Mouse (Mus musculus): ENCODE results near the gene Igdcc3.

The Igdcc3 gene

DNA sequence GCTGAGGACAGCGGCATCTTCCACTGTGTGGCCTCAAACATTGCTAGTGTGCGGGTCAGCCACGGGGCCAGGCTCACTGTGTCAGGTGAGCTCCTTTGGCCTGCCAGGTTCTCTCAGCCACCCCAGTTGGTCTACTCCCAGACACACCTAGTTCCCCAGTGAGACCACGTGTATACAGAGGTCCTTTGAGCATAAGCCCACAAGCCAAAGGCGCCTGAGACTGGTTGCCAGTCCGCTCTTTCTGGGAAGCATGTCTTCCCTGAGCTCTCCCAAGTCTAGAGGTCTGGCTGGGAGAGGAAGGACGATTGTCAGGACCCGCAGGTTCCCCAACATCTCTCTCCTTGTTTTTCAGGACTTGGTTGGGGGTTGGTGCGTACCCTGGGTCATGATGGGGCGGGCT lies 36.9 kb downstream of the Igdcc3 start:
- DNase-seq (ENCODE audit: low read depth) = no peak

DNA sequence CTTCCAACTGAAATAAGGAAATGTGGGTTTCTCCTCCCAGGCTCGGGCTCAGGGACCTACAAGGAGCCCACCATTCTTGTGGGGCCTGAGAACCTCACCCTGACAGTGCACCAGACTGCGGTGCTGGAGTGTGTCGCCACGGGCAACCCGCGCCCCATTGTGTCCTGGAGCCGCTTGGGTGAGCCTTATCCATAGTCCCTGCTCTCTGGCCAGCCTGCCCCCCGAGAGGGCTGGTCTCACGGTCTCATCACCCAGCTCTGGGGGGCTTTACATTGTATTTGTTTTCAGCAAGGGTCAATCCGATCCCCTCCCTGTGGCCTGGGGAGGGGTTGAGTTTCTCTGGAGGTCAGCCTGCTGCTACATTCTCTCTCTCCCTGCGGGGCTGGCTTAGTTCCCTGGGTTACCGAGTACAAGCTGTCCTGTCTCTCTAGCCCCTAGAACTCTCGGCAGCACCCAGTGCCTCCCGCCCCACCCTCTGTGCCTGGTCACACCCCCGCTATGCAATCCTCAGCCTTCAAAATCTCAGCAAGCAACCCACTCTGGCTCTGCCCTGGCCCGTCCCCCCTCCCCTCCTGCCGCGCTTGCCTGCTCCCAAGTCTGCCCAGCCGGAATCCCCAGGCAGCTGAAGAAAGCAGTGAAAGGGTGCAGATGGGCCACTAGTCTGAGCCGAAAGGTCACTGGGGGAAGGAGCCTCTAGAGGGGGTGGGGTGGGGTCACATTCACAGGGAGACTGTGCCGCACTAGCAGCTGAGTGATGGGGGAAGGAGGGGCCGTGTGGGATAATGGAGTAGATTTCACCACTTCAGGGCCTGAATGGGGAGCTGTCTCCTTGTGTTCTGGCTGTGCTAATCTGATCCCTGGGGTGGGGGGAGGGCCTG lies 37.6 kb downstream of the Igdcc3 start:
- no peak for DNase-seq (ENCODE audit: low read depth)

DNA sequence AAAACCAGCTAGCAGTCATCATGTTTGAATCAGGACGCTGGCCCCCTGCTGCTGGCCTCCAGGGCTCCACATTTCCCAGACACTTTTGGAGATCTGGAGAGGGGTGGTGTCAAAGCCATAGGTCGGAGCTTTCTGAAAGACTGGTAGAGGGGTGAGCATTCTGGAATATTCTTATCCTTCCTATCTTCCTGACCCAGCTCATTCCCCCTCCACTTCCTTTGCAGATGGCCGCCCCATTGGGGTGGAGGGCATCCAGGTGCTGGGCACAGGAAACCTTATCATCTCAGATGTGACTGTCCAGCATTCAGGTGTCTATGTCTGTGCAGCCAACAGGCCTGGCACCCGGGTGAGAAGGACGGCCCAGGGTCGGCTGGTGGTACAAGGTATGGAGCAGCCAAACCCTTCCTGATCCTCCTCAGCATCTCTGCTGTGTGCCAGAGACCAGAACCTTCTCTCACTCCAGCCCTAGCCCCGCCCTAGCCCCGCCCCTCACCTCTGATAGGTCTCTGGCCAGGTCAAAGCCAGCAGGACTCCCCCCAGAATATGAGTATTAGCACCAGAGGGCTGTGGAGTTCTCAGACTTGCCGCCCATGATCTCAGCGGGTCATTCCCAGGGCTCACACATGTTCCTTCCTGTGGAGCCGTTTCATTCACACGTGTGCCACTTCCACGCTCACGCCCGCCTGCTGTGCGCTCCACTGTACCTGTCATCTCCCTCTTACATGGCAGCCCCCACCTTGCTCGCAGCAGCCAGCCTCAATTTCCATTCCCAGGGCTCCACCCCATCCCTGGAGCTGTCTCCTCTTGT lies 39.0 kb downstream of the Igdcc3 start:
- DNase-seq (ENCODE audit: low read depth) = no peak

DNA sequence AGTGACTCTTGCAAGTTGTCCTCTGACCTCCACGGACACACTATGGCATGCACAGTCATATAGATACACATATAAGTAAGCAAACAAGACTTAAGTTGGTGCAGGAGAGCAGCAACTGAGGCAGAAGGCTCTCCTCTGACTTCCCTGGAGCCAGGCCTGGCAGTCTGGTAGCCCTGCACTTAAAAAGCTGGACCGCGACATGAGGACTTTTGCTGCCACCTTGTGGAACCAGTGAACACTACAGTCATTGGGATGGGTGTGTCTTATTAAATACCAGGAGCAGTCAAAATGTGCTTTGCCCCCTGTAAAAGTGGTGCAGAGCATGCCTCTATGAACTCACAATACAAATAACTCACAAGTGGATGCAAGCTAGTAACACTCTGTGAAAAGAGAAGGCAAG lies 47.6 kb downstream of the Igdcc3 start:
- peak; percentile 77 for DNase-seq (ENCODE audit: low read depth)

DNA sequence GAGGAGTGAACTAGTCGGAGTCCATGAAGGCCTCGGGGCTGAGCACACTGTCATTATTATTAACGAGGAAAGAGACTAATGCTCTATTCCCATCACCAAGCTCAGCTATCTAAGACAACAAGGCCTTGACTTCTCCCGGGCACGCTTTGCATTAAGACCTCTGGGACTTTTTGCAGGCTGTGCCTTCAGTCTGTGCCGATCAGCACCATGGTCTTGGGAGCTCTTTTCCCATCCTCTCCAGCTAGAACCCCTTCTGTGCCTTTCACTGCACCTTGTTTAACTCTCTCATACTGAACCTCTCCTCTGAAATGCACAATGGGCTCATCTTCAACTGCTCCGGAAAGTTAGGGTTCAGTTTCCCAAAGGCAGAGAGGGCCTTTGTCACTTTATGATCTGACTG lies 49.3 kb downstream of the Igdcc3 start:
- no peak for DNase-seq (ENCODE audit: low read depth)

DNA sequence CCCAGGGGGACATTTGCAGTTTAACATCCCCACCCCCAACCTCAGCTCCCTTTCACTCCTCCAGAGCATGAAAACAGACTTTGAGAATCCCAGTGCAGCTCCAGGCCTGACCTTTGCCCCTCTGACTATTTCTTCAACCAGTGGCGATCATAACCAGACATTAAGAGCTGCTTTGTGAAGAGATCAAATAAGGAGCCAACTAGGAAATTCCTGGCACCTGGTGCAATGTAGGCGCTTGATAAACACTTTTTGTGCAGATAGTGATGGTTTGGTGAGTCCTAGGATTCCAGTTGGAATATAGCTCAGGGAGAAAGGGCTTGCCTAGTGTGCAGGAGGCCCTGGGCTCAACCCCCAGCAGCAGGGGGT lies 50.4 kb downstream of the Igdcc3 start:
- no peak for DNase-seq (ENCODE audit: low read depth)

DNA sequence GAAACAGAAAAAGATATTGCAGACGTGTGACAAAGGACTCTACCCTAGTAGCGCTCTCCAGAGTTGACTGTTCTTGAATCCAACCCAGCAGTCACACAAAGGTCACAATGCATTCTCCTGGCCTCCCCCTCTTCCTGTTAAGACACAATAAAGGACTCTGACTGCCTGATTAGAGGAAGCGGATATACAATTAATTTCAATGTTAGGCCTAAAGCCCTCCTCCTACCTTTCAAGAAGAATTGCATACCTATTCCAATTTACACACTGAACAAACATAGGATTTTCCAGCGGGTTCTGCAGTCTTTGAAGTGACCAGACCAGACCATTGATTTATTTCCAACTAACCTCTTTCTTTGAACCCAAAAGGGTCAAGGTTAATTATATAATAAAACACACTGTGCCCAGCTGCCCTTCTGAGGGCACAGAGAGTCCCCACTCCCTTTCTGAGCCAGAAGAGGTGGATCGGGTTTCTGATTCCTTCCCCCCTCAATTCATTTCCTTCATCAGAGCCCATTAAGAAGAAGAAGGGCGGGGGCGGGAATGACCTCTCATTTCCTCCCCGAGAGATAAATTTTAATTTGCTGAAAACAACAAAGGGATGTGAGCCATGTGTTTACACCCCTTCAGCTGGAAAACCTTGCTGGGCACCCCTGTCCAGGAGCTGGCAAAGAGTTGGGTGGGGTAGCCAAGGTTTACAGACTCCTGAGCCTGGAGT lies 50.9 kb downstream of the Igdcc3 start:
- no peak for DNase-seq (ENCODE audit: low read depth)

DNA sequence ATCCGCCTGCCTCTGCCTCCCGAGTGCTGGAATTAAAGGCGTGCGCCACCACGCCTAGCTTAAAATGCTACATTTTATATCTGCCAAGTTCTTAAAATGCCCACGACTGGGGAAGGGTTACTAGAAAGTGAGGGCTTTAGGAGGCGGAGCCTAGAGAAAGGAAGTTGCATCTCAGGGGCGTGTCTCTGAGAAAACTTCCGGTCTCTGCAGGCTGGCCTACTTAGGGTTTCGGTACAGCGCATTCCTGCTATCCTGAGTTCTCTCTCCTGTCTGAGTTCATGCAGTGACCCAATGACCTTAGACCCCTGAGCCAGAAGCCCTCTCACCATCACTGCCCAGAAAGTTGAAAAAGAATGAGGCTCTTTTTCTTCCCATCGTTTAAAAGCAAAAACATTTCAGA lies 52.2 kb downstream of the Igdcc3 start:
- no peak for DNase-seq (ENCODE audit: low read depth)

DNA sequence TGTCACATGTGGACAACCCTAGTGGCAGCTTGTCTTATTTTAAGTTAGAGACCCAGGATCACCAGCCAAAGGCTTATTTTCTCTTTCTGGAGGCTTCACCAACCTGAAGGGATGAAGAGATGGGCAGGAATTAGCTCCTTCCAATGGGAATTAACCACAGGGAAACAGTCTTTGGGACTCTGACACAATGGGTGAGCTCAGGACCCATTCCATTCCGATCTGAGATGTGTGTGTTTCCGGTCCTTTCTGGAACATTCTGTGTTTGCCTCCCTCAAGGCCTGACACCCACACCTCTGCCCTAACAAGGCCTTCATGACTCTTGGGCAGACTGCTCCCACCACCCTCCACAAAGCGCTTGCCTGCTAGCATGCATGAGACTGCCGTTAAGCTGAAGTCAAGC lies 54.1 kb downstream of the Igdcc3 start, which contains the start of gene Parp16:
TSS of gene Parp16 (plus strand) at position 301 of the 400 bp plus-strand sequence.
- no peak for DNase-seq (ENCODE audit: low read depth)

DNA sequence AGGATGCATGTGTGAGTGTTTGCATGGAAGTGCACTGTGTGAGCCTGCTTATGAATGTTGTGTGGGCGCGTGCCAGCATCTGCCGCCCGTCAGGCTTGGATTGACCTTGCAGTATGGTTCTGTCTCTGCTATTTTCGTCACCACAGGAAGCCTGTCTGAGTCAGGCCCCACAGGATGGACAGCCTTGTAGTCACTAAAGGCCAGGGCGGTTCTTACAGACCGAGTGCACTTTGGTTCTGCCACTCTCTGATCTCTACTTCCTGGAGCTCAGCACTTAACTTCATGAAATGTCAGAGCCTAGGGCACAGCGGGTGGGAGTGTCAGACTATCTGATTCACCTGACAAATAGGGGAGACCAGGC lies 54.6 kb downstream of the Igdcc3 start:
- no peak for DNase-seq (ENCODE audit: low read depth)

DNA sequence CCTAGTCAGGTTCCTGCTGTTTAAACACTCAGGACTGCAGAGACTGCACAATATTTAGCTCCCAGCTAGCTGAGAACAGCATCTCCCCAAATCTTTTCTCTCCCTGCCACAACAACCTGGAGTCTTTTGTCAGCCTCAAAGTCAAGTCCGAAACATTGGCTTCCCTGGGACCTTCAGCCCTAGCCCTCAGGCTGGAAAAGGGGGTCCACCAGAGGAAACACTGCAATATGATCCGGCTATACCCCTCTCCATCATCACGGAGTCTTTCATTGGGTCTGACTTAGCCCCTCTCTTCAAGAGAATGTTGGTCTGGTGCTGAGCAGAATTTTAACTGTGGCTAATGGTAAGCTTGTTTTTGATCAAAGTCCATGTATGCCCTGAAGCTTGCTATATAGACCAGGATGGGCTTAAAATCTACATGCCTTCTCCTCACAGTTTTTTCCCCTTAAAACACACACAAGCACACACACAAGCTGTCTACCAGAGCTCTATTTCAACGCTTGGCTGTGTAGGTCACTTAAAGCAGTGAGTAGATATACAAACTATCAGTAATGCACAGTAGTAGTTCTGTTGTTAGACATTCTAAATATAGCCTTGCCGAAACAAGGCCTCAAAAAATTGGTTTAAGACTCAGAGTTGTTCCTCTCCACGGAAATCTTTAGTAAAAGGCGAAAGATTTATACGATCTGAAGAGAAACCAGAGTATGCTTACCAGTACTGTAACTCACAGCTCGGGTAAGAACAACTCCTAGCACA lies 55.2 kb downstream of the Igdcc3 start:
- peak; percentile 79 for DNase-seq (ENCODE audit: low read depth)

DNA sequence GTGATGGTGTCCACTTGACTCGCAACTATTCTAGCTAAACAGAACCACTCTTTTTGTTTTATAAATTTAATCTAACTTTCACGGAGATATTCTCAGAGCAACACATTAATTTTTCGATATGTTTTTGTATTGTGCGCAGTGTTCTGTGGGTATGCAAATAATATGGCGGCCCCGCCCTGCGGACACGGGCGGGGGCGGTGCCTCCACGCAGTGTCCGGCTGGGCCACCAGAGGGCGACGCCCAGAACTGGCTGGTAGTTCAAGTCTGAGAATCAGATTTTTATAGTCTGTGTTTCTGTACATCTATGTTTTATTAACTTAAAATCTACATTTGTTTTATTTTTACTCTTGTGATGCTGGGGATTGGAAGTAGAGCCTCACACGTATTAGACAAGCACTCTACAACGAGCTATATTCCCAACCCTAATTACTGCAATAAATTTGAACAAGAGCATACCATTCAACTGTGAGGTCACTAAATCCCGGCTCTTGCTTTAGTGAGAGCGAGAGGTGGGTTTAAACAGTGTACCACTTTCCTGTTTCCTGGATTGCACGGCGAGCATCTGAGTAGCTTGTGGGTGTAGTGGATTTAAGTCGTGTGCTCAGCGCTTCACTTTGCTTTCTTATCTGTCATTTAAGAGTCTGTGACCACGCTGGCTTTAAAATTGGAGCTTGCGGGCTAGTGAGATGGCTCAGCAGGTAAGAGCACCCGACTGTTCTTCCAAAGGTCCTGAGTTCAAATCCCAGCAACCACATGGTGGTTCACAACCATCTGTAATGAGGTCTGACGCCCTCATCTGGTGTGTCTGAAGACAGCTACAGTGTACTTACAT lies 56.0 kb downstream of the Igdcc3 start:
- peak; percentile 59 for DNase-seq (ENCODE audit: low read depth)

DNA sequence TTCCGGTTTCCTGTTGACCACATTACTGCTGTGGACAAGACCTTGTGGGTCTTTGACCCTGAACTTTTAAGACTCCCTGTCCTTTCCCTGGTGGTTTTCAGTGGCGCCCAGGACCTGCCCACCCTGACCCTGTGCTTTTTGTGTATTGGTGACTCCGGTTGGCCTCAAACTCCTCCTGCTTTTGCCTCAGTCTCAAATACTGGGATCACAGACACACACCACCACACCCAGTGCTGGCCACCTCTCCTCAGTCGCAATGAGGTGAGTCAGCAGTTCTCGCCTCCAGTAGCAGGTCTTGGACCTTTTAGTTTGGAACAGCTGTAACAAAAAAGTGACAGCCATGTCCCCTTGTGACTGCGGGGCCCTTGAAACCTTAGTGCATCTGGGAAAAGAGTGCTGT lies 56.8 kb downstream of the Igdcc3 start:
- no peak for DNase-seq (ENCODE audit: low read depth)

DNA sequence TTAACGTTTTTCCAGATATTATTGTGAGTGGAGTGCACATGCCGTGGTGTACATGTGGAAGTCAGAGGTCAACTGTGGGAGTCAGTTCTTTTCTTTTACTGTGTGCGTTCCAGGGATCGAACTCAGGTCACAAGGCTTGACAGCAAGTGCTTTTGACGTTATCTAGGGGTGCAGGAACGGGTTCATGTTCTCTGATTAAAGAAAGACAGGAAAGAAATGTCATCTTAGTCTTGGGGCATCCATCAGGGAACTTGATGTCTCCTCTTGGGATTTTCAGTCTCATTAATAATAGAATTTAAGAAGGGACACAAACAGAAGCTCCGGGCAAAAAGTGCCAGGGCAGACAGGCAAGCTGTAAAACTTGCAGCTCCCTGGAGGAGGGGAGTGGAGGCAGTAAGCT lies 58.7 kb downstream of the Igdcc3 start:
- DNase-seq (ENCODE audit: low read depth) = no peak

DNA sequence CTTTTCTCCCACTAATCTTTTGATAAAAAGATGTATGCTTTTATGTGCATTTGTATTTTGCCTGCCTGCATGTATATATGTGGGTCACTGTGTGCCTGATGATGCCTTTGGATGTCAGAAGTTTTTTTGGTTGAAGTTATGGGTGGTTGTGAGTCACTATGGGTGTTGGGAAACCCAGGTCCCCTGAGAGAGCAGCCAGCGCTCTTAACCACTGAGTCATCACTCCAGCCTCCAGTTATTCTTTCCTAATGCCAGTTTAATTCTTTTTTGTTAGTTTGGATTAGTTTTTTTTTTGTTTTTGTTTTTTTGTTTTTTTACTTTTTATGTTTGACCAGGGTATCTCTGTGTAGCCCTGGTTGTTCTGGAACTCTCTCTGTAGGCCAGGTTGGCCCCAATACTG lies 59.6 kb downstream of the Igdcc3 start:
- DNase-seq (ENCODE audit: low read depth) = peak; percentile 76

DNA sequence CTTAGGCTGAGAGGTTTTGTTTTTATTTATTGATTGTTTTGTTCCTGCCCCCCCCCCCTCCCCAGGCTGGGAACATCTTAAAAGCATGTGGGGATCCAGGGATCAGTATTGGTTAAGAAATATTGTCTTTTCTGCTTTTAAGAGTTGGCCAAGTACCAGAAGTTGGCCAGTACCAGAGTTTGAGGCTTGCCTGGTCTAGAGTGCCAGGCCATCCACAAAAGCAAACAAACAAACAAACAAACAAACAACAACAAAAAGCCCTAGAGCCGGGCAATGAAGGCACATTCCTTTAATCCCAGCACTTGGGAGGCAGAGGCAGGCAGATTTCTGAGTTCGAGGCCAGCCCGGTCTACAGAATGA lies 60.0 kb downstream of the Igdcc3 start:
- no peak for DNase-seq (ENCODE audit: low read depth)

DNA sequence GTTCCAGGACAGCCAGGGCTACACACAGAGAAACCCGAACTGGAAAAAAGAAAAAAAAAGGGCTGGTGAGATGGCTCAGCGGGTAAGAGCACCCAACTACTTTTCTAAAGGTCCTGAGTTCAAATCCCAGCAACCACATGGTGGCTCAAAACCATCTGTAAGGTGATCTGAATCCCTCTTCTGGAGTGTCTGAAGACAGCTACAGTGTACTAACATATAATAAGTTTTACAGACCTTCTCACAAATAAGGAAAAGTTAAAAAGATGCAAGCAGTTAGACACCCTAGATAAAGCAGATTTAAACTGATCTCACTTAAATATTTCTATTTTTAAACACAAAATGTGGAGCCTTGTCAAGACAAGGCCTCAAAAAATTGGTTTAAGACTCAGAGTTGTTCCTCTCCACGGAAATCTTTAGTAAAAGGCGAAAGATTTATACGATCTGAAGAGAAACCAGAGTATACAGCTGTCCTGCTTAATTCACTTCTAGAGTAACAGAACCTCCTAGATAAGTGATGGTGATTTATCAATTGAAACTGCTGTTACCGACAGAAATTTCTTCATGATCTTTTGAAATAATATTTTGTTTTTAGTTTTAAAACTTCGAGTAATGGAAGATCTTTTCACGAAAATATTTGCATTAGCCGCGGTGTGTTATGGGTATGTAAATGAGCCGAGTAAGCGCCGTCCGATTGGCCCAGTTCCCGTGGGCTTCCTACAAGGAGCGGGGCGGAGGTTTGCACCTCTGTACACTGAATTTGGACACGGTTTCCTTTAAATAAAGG lies 60.6 kb downstream of the Igdcc3 start:
- peak; percentile 72 for DNase-seq (ENCODE audit: low read depth)

DNA sequence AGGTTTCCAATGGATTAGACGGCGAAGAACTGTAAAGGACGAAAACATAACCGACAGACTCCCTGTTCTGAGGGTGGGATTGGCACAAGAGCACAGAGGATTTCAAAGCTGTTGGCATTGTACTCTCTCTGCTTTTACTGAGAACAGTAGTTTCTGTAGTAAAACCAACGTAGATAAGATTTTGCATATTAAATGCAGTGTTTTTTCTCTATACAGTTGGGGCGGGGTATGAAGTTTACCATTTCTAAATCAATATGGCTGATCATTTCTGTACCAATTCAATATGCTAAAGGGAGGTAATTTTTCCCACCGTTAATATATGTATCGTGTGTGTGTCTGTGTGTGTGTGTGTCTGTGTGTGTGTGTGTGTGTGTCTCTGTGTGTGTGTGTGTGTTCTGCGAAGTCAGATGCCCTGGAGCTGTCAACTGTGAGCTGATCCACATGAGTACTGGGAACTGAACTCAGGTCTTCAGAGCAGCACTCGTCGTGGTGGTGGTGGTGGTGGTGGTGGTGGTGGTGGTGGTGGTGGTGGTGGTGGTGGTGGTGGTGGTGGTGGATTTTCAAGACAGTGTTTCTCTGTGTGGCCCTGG lies 61.3 kb downstream of the Igdcc3 start:
- no peak for DNase-seq (ENCODE audit: low read depth)

DNA sequence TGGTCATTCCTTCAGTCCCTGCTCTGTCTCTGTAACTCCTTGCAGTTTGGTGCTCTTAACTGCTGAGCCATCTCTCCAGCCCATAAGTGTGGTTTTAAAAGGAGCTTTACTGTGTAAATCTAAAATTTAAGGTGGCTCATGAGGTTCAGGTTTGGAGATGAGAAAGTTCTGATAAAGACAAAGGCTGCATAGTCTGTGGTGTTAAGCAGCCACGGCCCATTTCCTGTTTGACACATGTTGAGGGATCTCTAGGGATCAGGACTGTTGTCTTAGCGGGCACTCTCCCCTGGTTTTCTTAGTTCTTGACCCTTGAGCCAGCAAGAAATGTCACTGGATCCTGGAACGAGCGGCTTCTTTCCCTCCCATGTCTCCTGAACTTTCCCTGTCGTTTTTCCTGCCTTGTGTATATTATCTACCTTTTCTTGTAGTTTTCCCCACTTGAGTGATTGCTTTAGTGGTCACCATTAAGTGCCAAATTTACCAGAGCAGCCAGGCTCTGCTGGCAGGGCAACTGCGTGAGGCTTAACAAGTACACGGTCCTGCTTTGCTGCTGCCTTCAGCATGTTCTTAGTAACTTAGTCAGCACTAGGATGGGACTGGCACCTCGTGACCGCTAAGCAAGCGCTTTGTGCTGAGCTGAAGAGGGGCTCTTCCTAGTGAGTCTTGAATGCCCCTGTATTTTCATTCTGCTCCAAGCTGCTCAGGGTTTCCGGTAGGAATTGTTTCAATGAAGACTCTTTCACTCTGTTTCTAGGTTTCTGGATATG lies 64.2 kb downstream of the Igdcc3 start:
- no peak for DNase-seq (ENCODE audit: low read depth)

All from fibroblast of lung, adult 2 months (primary cell).